Mouse (Mus musculus) limb, embryonic 11.5 days (tissue): ENCODE results near the gene Cacna2d2. TPM values are rescaled to one million over a fixed set of nuclear protein-coding genes. Genes with fewer than 3 reads are reported as not detected.

Source experiments
- ATAC-seq: fragments of 200-750 bp; cut with Nextera tagmentation; 2 replicates; pipeline ENCODE4 v1.8.0; 2017; ENCODE audit warnings: low read depth; ENCODE audit not compliant: insufficient number of reproducible peaks, low FRiP score, low TSS enrichment
- DNase-seq: peaks from one replicate; pipeline ENCODE4 v3.0.0-alpha.2; 2015; ENCODE audit warnings: low spot score
- H3K27ac ChIP-seq: fragments of 300-500 bp; sonication (generic); replicated peaks from 2 replicates; pipeline ENCODE4 v1.5.1; 2014; ENCODE audit warnings: low read depth, mild to moderate bottlenecking, low read length
- H3K27me3 ChIP-seq: fragments of 300-500 bp; sonication (generic); 2 replicates; pipeline ENCODE4 v1.6.1; 2014; ENCODE audit warnings: mild to moderate bottlenecking, low read length, mixed read lengths; ENCODE audit not compliant: control insufficient read depth, insufficient read depth
- H3K36me3 ChIP-seq: fragments of 300-500 bp; sonication (generic); 2 replicates; pipeline ENCODE4 v1.6.1; 2014; ENCODE audit warnings: mild to moderate bottlenecking, low read length, moderate library complexity, mixed read lengths; ENCODE audit not compliant: control insufficient read depth, insufficient read depth
- H3K4me1 ChIP-seq: fragments of 300-500 bp; sonication (generic); 2 replicates; pipeline ENCODE4 v1.6.1; 2014; ENCODE audit warnings: low read length, mixed read lengths; ENCODE audit not compliant: control insufficient read depth, insufficient read depth
- H3K4me2 ChIP-seq: fragments of 300-500 bp; sonication (generic); 2 replicates; pipeline ENCODE4 v1.6.1; 2014; ENCODE audit warnings: low read depth, mild to moderate bottlenecking, moderate library complexity; ENCODE audit not compliant: severe bottlenecking
- H3K4me3 ChIP-seq: fragments of 300-500 bp; sonication (generic); 2 replicates; pipeline ENCODE4 v1.5.1; 2014; ENCODE audit warnings: low read depth, low read length
- H3K9ac ChIP-seq: fragments of 300-500 bp; sonication (generic); 2 replicates; pipeline ENCODE4 v1.6.1; 2014; ENCODE audit warnings: mild to moderate bottlenecking, low read length
- H3K9me3 ChIP-seq: fragments of 300-500 bp; sonication (generic); 2 replicates; pipeline ENCODE4 v1.6.1; 2016; ENCODE audit warnings: low read length; ENCODE audit not compliant: control insufficient read depth
- WGBS: fragments of 180-500 bp; shearing (Covaris S2); extraction: QIAGEN DNeasy Blood & Tissue Kit; methylation state at CpG from one replicate; pipeline ENCODE4 v1.1.7; 2014; 5-methylcytosine and 5-hydroxymethylcytosine counted together
- polyA plus RNA-seq: library from polyadenylated mRNA; unstranded; fragments of >200 nt; fragmentation: Nextera tagmentation; extraction: Ambion mirVana; gene quantifications from 2 replicates; pipeline ENCODE4 v1.2.1, GENCODE M21; 2014

The Cacna2d2 gene
- 0.12 and 0.26 TPM in 2 replicates for polyA plus RNA-seq

GRCm38 (mm10) chr9:107399491-107399971 is at the start of gene Cacna2d2:
TSS of gene Cacna2d2 (plus strand) at chr9:107399612.
- Histone ChIP-seq H3K27ac (no peak within 1 kb of the TSS), H3K27me3 (peaks cover 65% of the 10 kb centered on the region), H3K4me1 (peaks cover 5% of the 10 kb centered on the region; the same call in 1 of the 2 replicates), H3K9ac (peak within 1 kb of the TSS; percentile 56), H3K4me3 (peak within 1 kb of the TSS; percentile 56), H3K36me3 (no peaks in the 10 kb centered on the region), H3K4me2 (peak within 1 kb of the TSS; percentile 100), H3K9me3 (no peaks in the 10 kb centered on the region)
- DNase-seq, result peak; percentile 78
- peak; percentile 53; the same call in 1 of the 2 replicates for ATAC-seq
- WGBS, result under 1% methylated on average over 51 of the region's 54 CpGs

- Histone ChIP-seq H3K4me3 (no peak overlapping the region), H3K27me3 (no peaks in the 10 kb centered on the region), H3K9ac (no peak overlapping the region), H3K9me3 (no peaks in the 10 kb centered on the region), H3K27ac (no peak overlapping the region), H3K4me1 (no peaks in the 10 kb centered on the region), H3K4me2 (no peak overlapping the region), H3K36me3 (no peaks in the 10 kb centered on the region)
- no peak for ATAC-seq
- 72% methylated on average over 1 of the region's 1 CpGs for WGBS
- DNase-seq, result no peak
Observed at GRCm38 (mm10) chr9:107354826-107355225, 44.6 kb upstream of the Cacna2d2 start.

GRCm38 (mm10) chr9:107355870-107356765 is 43.3 kb upstream of the Cacna2d2 start:
- H3K4me2 ChIP-seq, result no peak overlapping the region
- no peaks in the 10 kb centered on the region for H3K4me1 ChIP-seq
- no peak overlapping the region for H3K4me3 ChIP-seq
- no peak overlapping the region for H3K27ac ChIP-seq
- no peaks in the 10 kb centered on the region for H3K9me3 ChIP-seq
- 53% methylated on average over 7 of the region's 7 CpGs for WGBS
- H3K36me3 ChIP-seq, result no peaks in the 10 kb centered on the region
- H3K9ac ChIP-seq, result no peak overlapping the region
- no peak for ATAC-seq
- DNase-seq, result peak; percentile 74
- no peaks in the 10 kb centered on the region for H3K27me3 ChIP-seq

GRCm38 (mm10) chr9:107357651-107358050 is 41.8 kb upstream of the Cacna2d2 start:
- Histone ChIP-seq H3K4me3 (no peak overlapping the region), H3K4me2 (no peak overlapping the region), H3K4me1 (no peaks in the 10 kb centered on the region), H3K27ac (no peak overlapping the region), H3K36me3 (no peaks in the 10 kb centered on the region), H3K9ac (no peak overlapping the region), H3K9me3 (no peaks in the 10 kb centered on the region), H3K27me3 (no peaks in the 10 kb centered on the region)
- no peak for ATAC-seq
- 19% methylated on average over 5 of the region's 5 CpGs for WGBS
- DNase-seq, result peak; percentile 93

- Histone ChIP-seq H3K4me3 (no peak overlapping the region), H3K27me3 (no peaks in the 10 kb centered on the region), H3K9me3 (no peaks in the 10 kb centered on the region), H3K4me1 (no peaks in the 10 kb centered on the region), H3K9ac (no peak overlapping the region), H3K27ac (no peak overlapping the region), H3K4me2 (no peak overlapping the region), H3K36me3 (no peaks in the 10 kb centered on the region)
- DNase-seq, result no peak
- WGBS, result 21% methylated on average over 3 of the region's 3 CpGs
- no peak for ATAC-seq
Observed at GRCm38 (mm10) chr9:107360989-107361388, 38.4 kb upstream of the Cacna2d2 start.

GRCm38 (mm10) chr9:107366644-107367043 is 32.8 kb upstream of the Cacna2d2 start:
- no peak overlapping the region for H3K9ac ChIP-seq
- no peak overlapping the region for H3K27ac ChIP-seq
- no peaks in the 10 kb centered on the region for H3K27me3 ChIP-seq
- 9% methylated on average over 3 of the region's 3 CpGs for WGBS
- peak; percentile 78 for DNase-seq
- 0 out of 2 replicates have a peak, but pooled peaks cover 3% of the 10 kb centered on the region for H3K4me1 ChIP-seq
- no peaks in the 10 kb centered on the region for H3K9me3 ChIP-seq
- no peak overlapping the region for H3K4me2 ChIP-seq
- H3K36me3 ChIP-seq, result no peaks in the 10 kb centered on the region
- H3K4me3 ChIP-seq, result no peak overlapping the region
- ATAC-seq, result no peak

GRCm38 (mm10) chr9:107368302-107368701 is 31.1 kb upstream of the Cacna2d2 start:
- Histone ChIP-seq H3K4me1 (0 out of 2 replicates have a peak, but pooled peaks cover 3% of the 10 kb centered on the region), H3K27ac (no peak overlapping the region), H3K9me3 (no peaks in the 10 kb centered on the region), H3K27me3 (no peaks in the 10 kb centered on the region), H3K36me3 (no peaks in the 10 kb centered on the region), H3K4me2 (no peak overlapping the region), H3K4me3 (no peak overlapping the region), H3K9ac (no peak overlapping the region)
- ATAC-seq, result no peak
- DNase-seq, result no peak
- WGBS, result 56% methylated on average over 1 of the region's 1 CpGs

GRCm38 (mm10) chr9:107369270-107370105 is 29.9 kb upstream of the Cacna2d2 start:
- WGBS, result 33% methylated on average over 10 of the region's 10 CpGs
- Histone ChIP-seq H3K27ac (no peak overlapping the region), H3K36me3 (no peaks in the 10 kb centered on the region), H3K27me3 (no peaks in the 10 kb centered on the region), H3K4me1 (0 out of 2 replicates have a peak, but pooled peaks cover 3% of the 10 kb centered on the region), H3K4me2 (no peak overlapping the region), H3K9ac (no peak overlapping the region), H3K4me3 (no peak overlapping the region), H3K9me3 (no peaks in the 10 kb centered on the region)
- DNase-seq (no peak), ATAC-seq (no peak)
